Mouse (Mus musculus) stomach, embryonic 16.5 days (tissue): ENCODE measurements at regions not wholly inside any gene's neighbourhood (a gene's known extent, or its start where the extent isn't known, plus 50 kb on each side); places are given as distances from the start of the nearest gene placed in this dataset.

ENCODE experiments used
- ATAC-seq: fragments of 200-750 bp; cut with Nextera tagmentation; 2 replicates; pipeline ENCODE4 v1.8.0; 2017; ENCODE audit warnings: moderate number of reproducible peaks, moderate TSS enrichment; ENCODE audit not compliant: insufficient read depth, low FRiP score
- H3K27ac ChIP-seq: fragments of 300-500 bp; sonication (generic); 2 replicates; pipeline ENCODE4 v1.5.1; 2014; ENCODE audit warnings: low read length
- H3K27me3 ChIP-seq: fragments of 300-500 bp; sonication (generic); 2 replicates; pipeline ENCODE4 v1.6.1; 2014; ENCODE audit warnings: low read length, control low read depth, mixed read lengths; ENCODE audit not compliant: control insufficient read depth, insufficient read depth
- H3K36me3 ChIP-seq: fragments of 300-500 bp; sonication (generic); 2 replicates; pipeline ENCODE4 v1.6.1; 2014; ENCODE audit warnings: low read length; ENCODE audit not compliant: control insufficient read depth, insufficient read depth
- H3K4me1 ChIP-seq: fragments of 300-500 bp; sonication (generic); 2 replicates; pipeline ENCODE4 v1.6.1; 2014; ENCODE audit warnings: low read length, control low read depth, mixed read lengths; ENCODE audit not compliant: control insufficient read depth, insufficient read depth
- H3K4me2 ChIP-seq: fragments of 300-500 bp; sonication (generic); 2 replicates; pipeline ENCODE4 v1.6.1; 2014; ENCODE audit warnings: low read depth, low read length, mixed read lengths
- H3K4me3 ChIP-seq: fragments of 300-500 bp; sonication (generic); replicated peaks from 2 replicates; pipeline ENCODE4 v1.5.1; 2014; ENCODE audit warnings: mild to moderate bottlenecking, low read length
- H3K9ac ChIP-seq: fragments of 300-500 bp; sonication (generic); 2 replicates; pipeline ENCODE4 v1.6.1; 2014; ENCODE audit warnings: low read length
- H3K9me3 ChIP-seq: fragments of 300-500 bp; sonication (generic); replicated peaks from 2 replicates; pipeline ENCODE4 v1.6.1; 2016; ENCODE audit warnings: low read length, control low read depth; ENCODE audit not compliant: control insufficient read depth
- WGBS: fragments of 180-500 bp; shearing (Covaris S2); extraction: QIAGEN DNeasy Blood & Tissue Kit; methylation state at CpG from one replicate; pipeline ENCODE4 v1.1.7; 2014; 5-methylcytosine and 5-hydroxymethylcytosine counted together

DNA sequence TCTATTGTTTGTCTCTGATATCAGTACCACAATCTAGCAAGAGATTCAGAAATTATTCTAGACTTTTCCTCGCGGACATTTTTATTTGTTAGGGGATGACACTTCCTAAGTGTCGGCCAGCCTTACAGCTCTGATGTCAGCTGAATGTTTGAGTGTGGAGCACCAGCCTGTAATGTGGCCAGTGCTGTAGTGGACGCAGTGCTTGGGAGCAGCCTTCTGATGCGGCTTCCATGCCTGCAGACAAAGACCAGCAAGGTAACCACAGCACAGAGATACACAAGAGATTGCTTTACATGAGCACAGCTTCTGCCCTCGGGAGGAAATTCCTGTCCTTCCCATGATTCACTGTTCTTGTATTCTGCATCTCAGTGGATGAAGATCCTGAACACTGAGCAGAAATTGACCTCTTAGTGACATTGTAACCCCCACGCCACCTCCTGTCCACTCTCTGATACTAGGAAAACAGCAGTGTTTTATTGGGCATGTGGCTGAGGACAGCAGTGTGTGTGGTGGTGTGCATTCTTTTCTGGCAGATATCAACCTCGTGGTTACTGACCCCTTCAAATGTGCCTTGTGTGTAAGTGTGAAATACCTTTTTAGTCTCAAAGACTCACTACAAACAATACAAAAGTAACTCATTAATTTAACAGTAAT is 54.6 kb upstream of the Chd1 start:
- H3K9ac ChIP-seq: no peak overlapping the region
- ATAC-seq: no peak
- no peak overlapping the region for H3K27ac ChIP-seq
- no peaks in the 10 kb centered on the region for H3K36me3 ChIP-seq
- no peak overlapping the region for H3K4me2 ChIP-seq
- WGBS: 60% methylated on average over 8 of the region's 8 CpGs
- H3K27me3 ChIP-seq: no peaks in the 10 kb centered on the region
- no peaks in the 10 kb centered on the region for H3K9me3 ChIP-seq
- no peaks in the 10 kb centered on the region for H3K4me1 ChIP-seq
- no peak overlapping the region for H3K4me3 ChIP-seq

GRCm38 (mm10) chr17:15651869-15652268 is 52.9 kb upstream of the Chd1 start:
- no peaks in the 10 kb centered on the region for H3K36me3 ChIP-seq
- H3K27me3 ChIP-seq: no peaks in the 10 kb centered on the region
- no peak overlapping the region for H3K9ac ChIP-seq
- no peak overlapping the region for H3K4me2 ChIP-seq
- no peak for ATAC-seq
- H3K4me3 ChIP-seq: no peak overlapping the region
- no peak overlapping the region for H3K27ac ChIP-seq
- no peaks in the 10 kb centered on the region for H3K9me3 ChIP-seq
- H3K4me1 ChIP-seq: no peaks in the 10 kb centered on the region
- WGBS: 77% methylated on average over 3 of the region's 3 CpGs
